Mouse (Mus musculus) embryonic fibroblast, embryonic 13.5 days (primary cell): Measurements from ENCODE around the gene Pnkd. TPM values are rescaled to one million over a fixed set of nuclear protein-coding genes. Genes with fewer than 3 reads are reported as not detected.

Experiments
- H3K27ac ChIP-seq: 2 replicates; pipeline ENCODE4 v1.5.1; 2012; ENCODE audit warnings: low read length, control low read depth, inconsistent platforms; ENCODE audit not compliant: insufficient read depth
- H3K4me1 ChIP-seq: 2 replicates; pipeline ENCODE4 v1.6.1; 2011; ENCODE audit warnings: low read length; ENCODE audit not compliant: control insufficient read depth, insufficient read depth
- H3K4me3 ChIP-seq: 2 replicates; pipeline ENCODE4 v1.5.1; 2011; ENCODE audit warnings: mild to moderate bottlenecking, control low read depth, low read length; ENCODE audit not compliant: insufficient read depth
- CTCF ChIP-seq: IDR thresholded peaks from 2 replicates; pipeline ENCODE4 v1.5.1; 2011; ENCODE audit warnings: mild to moderate bottlenecking, control low read depth, low read length, moderate library complexity, borderline replicate concordance; ENCODE audit not compliant: insufficient read depth
- POLR2A ChIP-seq: IDR thresholded peaks from 2 replicates; pipeline ENCODE4 v1.6.1; 2011; ENCODE audit warnings: low read depth, mild to moderate bottlenecking, control low read depth, low read length, moderate library complexity
- polyA plus RNA-seq: library from polyadenylated mRNA; stranded (reverse); fragments of >200 nt; gene quantifications from 2 replicates; pipeline ENCODE4 v1.2.4, GENCODE M21; 2011; ENCODE audit warnings: low read depth; ENCODE audit not compliant: missing spikeins, insufficient read length

The Pnkd gene
- polyA plus RNA-seq, 1 experiment, result 21.5 TPM

DNA sequence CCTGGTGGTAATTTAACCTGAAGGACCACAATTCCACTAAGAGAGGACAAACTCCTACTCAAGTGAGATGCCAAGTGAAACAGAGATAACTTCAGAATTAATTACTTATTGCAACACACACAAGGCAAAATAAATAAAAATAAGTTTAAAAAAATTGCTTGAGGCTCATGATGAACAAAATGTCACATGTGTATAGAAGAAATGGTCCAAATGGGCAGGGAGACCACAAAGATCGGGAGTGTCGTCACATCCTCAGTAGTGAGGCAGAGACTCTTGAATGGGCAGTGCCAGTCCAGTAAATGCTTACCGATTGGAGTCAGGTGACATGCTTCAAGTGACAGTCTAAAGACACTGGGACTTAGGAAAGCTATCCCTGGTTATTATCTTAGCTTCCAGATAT lies 115.8 kb downstream of the Pnkd start:
- TF ChIP-seq POLR2A, result no peak
- TF ChIP-seq CTCF, result no peak
- H3K27ac ChIP-seq, result no peak overlapping the region
- H3K4me1 ChIP-seq, result no peaks in the 10 kb centered on the region
- H3K4me3 ChIP-seq, result no peak overlapping the region

- no peak for TF ChIP-seq POLR2A
- H3K4me3 ChIP-seq, result no peak overlapping the region
- H3K4me1 ChIP-seq, result no peaks in the 10 kb centered on the region
- no peak overlapping the region for H3K27ac ChIP-seq
Observed at GRCm38 (mm10) chr1:74401015-74401702, 116.4 kb downstream of the Pnkd start.

Other genes with a start within 250 kb of the Pnkd start
- 122 and 198 TPM in 2 replicates for gene Tns1, start 160.5 kb upstream of the Pnkd start, polyA plus RNA-seq
- 0.56 TPM in 1 of 2 replicates, not detected in the other for gene Rufy4, start 159.4 kb upstream of the Pnkd start, polyA plus RNA-seq
- gene Cxcr2, start 130.9 kb upstream of the Pnkd start, polyA plus RNA-seq, result not detected in 2 replicates
- not detected in 2 replicates for gene Cxcr1, start 90.3 kb upstream of the Pnkd start, polyA plus RNA-seq
- gene Arpc2, start 48.8 kb upstream of the Pnkd start, polyA plus RNA-seq, result 446 and 515 TPM in 2 replicates
- gene Gpbar1, start 6.4 kb upstream of the Pnkd start, polyA plus RNA-seq, result 0.92 and 1.3 TPM in 2 replicates
- gene Aamp, start 192 bp upstream of the Pnkd start, polyA plus RNA-seq, result 85.7 and 90.3 TPM in 2 replicates
- gene Tmbim1, start 20.7 kb downstream of the Pnkd start, polyA plus RNA-seq, result 88.6 and 115 TPM in 2 replicates
- gene Catip, start 77.2 kb downstream of the Pnkd start, polyA plus RNA-seq, result 3.6 and 3.7 TPM in 2 replicates
- gene Slc11a1, start 90.3 kb downstream of the Pnkd start, polyA plus RNA-seq, result 1.1 TPM in 1 of 2 replicates, not detected in the other
- gene Ctdsp1, start 106.6 kb downstream of the Pnkd start, polyA plus RNA-seq, result 58.6 and 78.6 TPM in 2 replicates
- not detected in 2 replicates for gene Vil1, start 124.4 kb downstream of the Pnkd start, polyA plus RNA-seq
- 50.7 and 51.9 TPM in 2 replicates for gene Cnot9, start 221.1 kb downstream of the Pnkd start, polyA plus RNA-seq